Mouse (Mus musculus) ES-Bruce4 (cell line): ENCODE data around the gene Zbtb20. TPM values are rescaled to one million over a fixed set of nuclear protein-coding genes. Genes with fewer than 3 reads are reported as not detected.
A peak's percentile ranks its signal among the peaks of the same experiment; 100 is the strongest.

Experiments
- H3K27ac ChIP-seq: 2 replicates; pipeline ENCODE4 v1.5.1; 2012; ENCODE audit warnings: low read length, inconsistent platforms; ENCODE audit not compliant: insufficient read depth
- H3K27me3 ChIP-seq: 2 replicates; pipeline ENCODE4 v1.6.1; 2012; ENCODE audit warnings: mild to moderate bottlenecking, low read length, inconsistent platforms; ENCODE audit not compliant: control insufficient read depth, poor library complexity, insufficient read depth, severe bottlenecking
- H3K36me3 ChIP-seq: 2 replicates; pipeline ENCODE4 v1.6.1; 2012; ENCODE audit warnings: inconsistent platforms, mild to moderate bottlenecking, low read length, moderate library complexity; ENCODE audit not compliant: control insufficient read depth, poor library complexity, insufficient read depth, severe bottlenecking
- H3K4me1 ChIP-seq: one replicate; pipeline ENCODE4 v1.8.1; 2011; ENCODE audit warnings: low read length; ENCODE audit not compliant: control insufficient read depth, insufficient read depth
- H3K4me3 ChIP-seq: 2 replicates; pipeline ENCODE4 v1.5.1; 2011; ENCODE audit warnings: low read depth, mild to moderate bottlenecking, low read length
- H3K9ac ChIP-seq: 2 replicates; pipeline ENCODE4 v1.6.1; 2012; ENCODE audit warnings: low read depth, mild to moderate bottlenecking, inconsistent platforms; ENCODE audit not compliant: poor library complexity, severe bottlenecking
- H3K9me3 ChIP-seq: replicated peaks from 2 replicates; pipeline ENCODE4 v1.6.1; 2012; ENCODE audit warnings: mild to moderate bottlenecking, low read length, inconsistent platforms; ENCODE audit not compliant: control insufficient read depth, poor library complexity, insufficient read depth, severe bottlenecking
- CTCF ChIP-seq: IDR thresholded peaks from one replicate; pipeline ENCODE4 v1.8.1; 2011; ENCODE audit warnings: low read depth, low read length
- EP300 ChIP-seq: IDR thresholded peaks from 2 replicates; pipeline ENCODE4 v1.6.1; 2011; ENCODE audit warnings: low read depth, low read length; ENCODE audit not compliant: insufficient read depth
- POLR2A ChIP-seq: IDR thresholded peaks from one replicate; pipeline ENCODE4 v1.8.1; 2011; ENCODE audit warnings: low read length; ENCODE audit not compliant: insufficient read depth
- polyA plus RNA-seq: library from polyadenylated mRNA; stranded (reverse); fragments of >200 nt; gene quantifications from 2 replicates; pipeline ENCODE4 v1.2.4, GENCODE M21; 2011; ENCODE audit warnings: low read depth; ENCODE audit not compliant: missing spikeins, insufficient read depth, insufficient read length

Gene Zbtb20
- polyA plus RNA-seq, 1 experiment: 9.9 TPM

GRCm38 (mm10) chr16:42876021-42877000, 630 bp downstream of the Zbtb20 start:
- H3K9me3 ChIP-seq: no peaks in the 10 kb centered on the region
- H3K4me3 ChIP-seq: peak overlapping the region; percentile 76
- peak overlapping the region; percentile 97 for H3K9ac ChIP-seq
- no peaks in the 10 kb centered on the region for H3K27me3 ChIP-seq
- H3K4me1 ChIP-seq: no peaks in the 10 kb centered on the region
- no peaks in the 10 kb centered on the region for H3K36me3 ChIP-seq
- H3K27ac ChIP-seq: peak overlapping the region; percentile 84
- no peak for TF ChIP-seq EP300
- no peak for TF ChIP-seq CTCF
- TF ChIP-seq POLR2A: no peak

DNA sequence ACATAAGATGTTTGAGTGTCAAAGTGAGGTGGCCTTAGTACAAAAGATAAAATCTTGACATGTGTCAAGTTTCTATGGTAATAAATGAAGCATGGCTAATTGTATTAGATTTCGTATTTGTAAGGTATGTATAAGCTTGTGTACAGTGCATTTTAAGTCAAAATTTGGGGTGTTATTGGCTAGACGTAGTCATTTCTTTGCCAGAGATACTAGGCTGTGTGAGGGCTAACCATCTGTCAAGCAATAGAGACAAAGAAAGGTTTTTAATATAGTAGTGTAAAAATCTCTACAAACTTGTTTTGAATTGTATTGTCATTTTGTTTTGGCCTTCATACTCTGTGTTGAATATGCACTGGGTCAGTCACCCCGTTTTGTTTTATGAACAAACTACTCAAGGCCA, 4.4 kb downstream of the Zbtb20 start:
- Histone ChIP-seq H3K4me1 (no peaks in the 10 kb centered on the region), H3K27me3 (no peaks in the 10 kb centered on the region), H3K36me3 (no peaks in the 10 kb centered on the region), H3K27ac (no peak overlapping the region), H3K4me3 (no peak overlapping the region), H3K9me3 (no peaks in the 10 kb centered on the region), H3K9ac (no peak overlapping the region)
- TF ChIP-seq POLR2A (no peak), EP300 (no peak), CTCF (no peak)

DNA sequence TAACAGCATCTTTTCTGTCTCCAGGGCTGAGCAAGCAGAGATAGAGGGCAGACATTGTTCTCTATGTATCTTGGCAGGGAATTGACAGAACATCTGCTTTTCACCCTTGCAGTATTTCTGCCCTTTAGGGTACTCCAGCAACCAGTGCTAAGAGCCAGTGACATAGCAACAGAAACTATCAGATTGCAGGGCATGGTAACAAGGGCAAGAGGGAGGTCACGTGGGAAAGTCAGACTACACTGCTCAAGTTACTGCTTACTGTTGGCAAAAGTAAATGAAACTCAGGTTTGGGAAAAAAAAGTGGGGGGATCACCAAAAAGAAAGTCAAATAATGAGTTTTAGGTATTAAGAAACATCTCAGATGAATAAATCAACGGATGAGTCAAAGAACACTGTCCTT, 9.9 kb downstream of the Zbtb20 start:
- no peak overlapping the region for H3K27ac ChIP-seq
- H3K36me3 ChIP-seq: no peaks in the 10 kb centered on the region
- no peaks in the 10 kb centered on the region for H3K9me3 ChIP-seq
- H3K4me3 ChIP-seq: no peak overlapping the region
- no peak for TF ChIP-seq CTCF
- no peak for TF ChIP-seq EP300
- no peak for TF ChIP-seq POLR2A
- H3K9ac ChIP-seq: no peak overlapping the region
- no peaks in the 10 kb centered on the region for H3K27me3 ChIP-seq
- H3K4me1 ChIP-seq: no peaks in the 10 kb centered on the region

GRCm38 (mm10) chr16:42885964-42886363, 10.3 kb downstream of the Zbtb20 start:
- TF ChIP-seq POLR2A: no peak
- TF ChIP-seq CTCF: no peak
- TF ChIP-seq EP300: no peak

DNA sequence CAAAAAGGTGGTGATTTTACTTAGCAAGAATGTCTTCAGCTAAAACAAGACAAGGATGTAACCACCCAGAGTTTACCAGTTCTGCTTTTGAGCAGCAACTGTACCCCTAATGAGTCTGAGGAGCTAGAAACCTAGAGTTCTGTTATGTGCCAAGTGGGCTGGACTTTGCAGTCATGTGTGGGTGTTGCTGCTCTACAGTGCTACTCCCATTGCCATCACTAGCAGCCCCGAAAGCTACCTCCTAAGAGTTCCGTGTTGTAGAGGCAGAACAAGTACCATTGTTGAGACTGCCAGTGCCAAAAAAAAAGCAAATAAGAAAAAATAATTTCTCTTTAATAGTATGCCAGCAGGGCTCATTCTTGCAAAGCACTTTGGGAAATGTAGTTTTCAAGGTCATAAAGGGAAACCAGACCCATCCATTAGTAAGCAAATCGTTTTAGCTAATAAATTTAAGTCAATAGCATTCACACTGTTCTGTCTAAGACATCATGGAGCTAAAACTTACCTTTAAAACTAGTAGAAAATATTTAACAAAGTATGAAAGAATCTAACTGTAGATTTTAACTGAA, 21.5 kb downstream of the Zbtb20 start:
- Histone ChIP-seq H3K36me3 (no peaks in the 10 kb centered on the region), H3K4me3 (no peak overlapping the region), H3K4me1 (no peaks in the 10 kb centered on the region), H3K9ac (no peak overlapping the region), H3K27ac (no peak overlapping the region), H3K27me3 (no peaks in the 10 kb centered on the region), H3K9me3 (no peaks in the 10 kb centered on the region)
- TF ChIP-seq POLR2A (no peak), CTCF (no peak), EP300 (no peak)

More at GRCm38 (mm10) chr16:42885964-42886363, 10.3 kb downstream of the Zbtb20 start:
- H3K27me3 ChIP-seq: no peaks in the 10 kb centered on the region
- no peak overlapping the region for H3K4me3 ChIP-seq
- H3K9me3 ChIP-seq: no peaks in the 10 kb centered on the region
- H3K4me1 ChIP-seq: no peaks in the 10 kb centered on the region
- H3K36me3 ChIP-seq: no peaks in the 10 kb centered on the region
- H3K9ac ChIP-seq: no peak overlapping the region
- no peak overlapping the region for H3K27ac ChIP-seq

DNA sequence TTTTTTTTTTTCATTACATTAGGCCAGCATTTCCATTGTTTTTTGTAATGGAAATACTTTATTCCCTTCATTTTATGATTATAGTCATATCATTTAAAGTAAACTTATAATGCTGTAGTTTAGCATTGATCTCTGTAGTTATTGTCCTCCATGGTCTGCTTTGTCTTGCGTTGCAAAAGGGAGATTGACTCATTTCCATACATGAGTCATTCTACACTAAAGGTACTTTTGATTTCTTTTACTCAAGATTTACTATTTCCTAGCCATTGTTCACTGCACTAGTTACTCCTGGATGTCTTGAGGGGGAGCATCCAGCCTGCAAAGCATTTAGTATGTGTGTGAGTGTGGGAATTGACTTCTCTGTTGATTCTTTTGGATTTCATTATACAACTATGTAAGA, 24.6 kb downstream of the Zbtb20 start:
- H3K4me1 ChIP-seq: no peaks in the 10 kb centered on the region
- H3K27me3 ChIP-seq: no peaks in the 10 kb centered on the region
- H3K36me3 ChIP-seq: no peaks in the 10 kb centered on the region
- TF ChIP-seq EP300: no peak
- no peak for TF ChIP-seq CTCF
- no peak for TF ChIP-seq POLR2A
- no peak overlapping the region for H3K4me3 ChIP-seq
- no peak overlapping the region for H3K9ac ChIP-seq
- H3K9me3 ChIP-seq: no peaks in the 10 kb centered on the region
- H3K27ac ChIP-seq: no peak overlapping the region
